Mouse (Mus musculus) CH12.LX (cell line): ENCODE data around the gene Ddx23. TPM values are rescaled to one million over a fixed set of nuclear protein-coding genes. Genes with fewer than 3 reads are reported as not detected.

Source experiments
- DNase-seq: peaks from one replicate; pipeline ENCODE4 v3.0.0-alpha.2; 2013; ENCODE audit errors: extremely low read depth
- H3K27ac ChIP-seq: 2 replicates; pipeline ENCODE4 v1.5.1; 2012; ENCODE audit warnings: low read depth, mild to moderate bottlenecking, control low read depth, moderate library complexity; ENCODE audit not compliant: insufficient read depth
- H3K27me3 ChIP-seq: replicated peaks from 2 replicates; pipeline ENCODE3; 2012; ENCODE audit warnings: inconsistent platforms
- H3K36me3 ChIP-seq, 2 experiments: replicated peaks in 1 of 2; 2 replicates each; pipeline versions ENCODE3 to v1.6.1; 2012; ENCODE audit warnings: inconsistent platforms in 1 of 2, low read length in 1 of 2, mild to moderate bottlenecking in 1 of 2, mixed read lengths in 1 of 2, moderate library complexity in 1 of 2; ENCODE audit not compliant: control insufficient read depth in 1 of 2, insufficient read depth in 1 of 2
- H3K4me1 ChIP-seq, 2 experiments: 2 replicates each; pipeline ENCODE4 v1.6.1; 2012; ENCODE audit warnings: inconsistent platforms in 1 of 2, moderate library complexity in 1 of 2; ENCODE audit not compliant: insufficient read depth in 2 of 2, control insufficient read depth in 1 of 2
- H3K4me2 ChIP-seq: 2 replicates; pipeline ENCODE4 v1.6.1; 2012; ENCODE audit warnings: low read depth, mild to moderate bottlenecking, control low read depth; ENCODE audit not compliant: poor library complexity, insufficient read depth, severe bottlenecking
- H3K4me3 ChIP-seq, 3 experiments: fragments of 150-350 bp in 1 of 3; sonication (generic) in 1 of 3; replicated peaks in 1 of 3; 2 replicates each; pipeline versions ENCODE3 to v1.5.1; 2011 to 2012; ENCODE audit warnings: low read depth in 2 of 3, low read length in 2 of 3, mild to moderate bottlenecking in 2 of 3, moderate library complexity in 2 of 3, control low read depth in 1 of 3, improper control_type of control experiment in 1 of 3, inconsistent platforms in 1 of 3, mixed read lengths in 1 of 3; ENCODE audit not compliant: poor library complexity in 1 of 3
- H3K79me2 ChIP-seq: replicated peaks from 2 replicates; pipeline ENCODE4 v1.6.1; 2012; ENCODE audit warnings: mild to moderate bottlenecking, moderate library complexity; ENCODE audit not compliant: control insufficient read depth, poor library complexity, insufficient read depth, severe bottlenecking; ENCODE audit errors: extremely low read depth
- H3K9ac ChIP-seq: 2 replicates; pipeline ENCODE4 v1.6.1; 2012; ENCODE audit warnings: low read depth, mild to moderate bottlenecking, control low read depth, moderate library complexity; ENCODE audit not compliant: insufficient read depth
- H3K9me3 ChIP-seq: replicated peaks from 2 replicates; pipeline ENCODE3; 2012; ENCODE audit warnings: low read length, inconsistent platforms, mixed read lengths
- BHLHE40 ChIP-seq: IDR thresholded peaks from 2 replicates; pipeline ENCODE4 v1.6.1; 2011; ENCODE audit warnings: mild to moderate bottlenecking, low read depth, low read length, improper control_type of control experiment
- CHD1 ChIP-seq: IDR thresholded peaks from 2 replicates; pipeline ENCODE4 v1.6.1; 2012; ENCODE audit warnings: low read depth, low read length, improper control_type of control experiment, inconsistent platforms
- CHD2 ChIP-seq: IDR thresholded peaks from 2 replicates; pipeline ENCODE4 v1.6.1; 2011; ENCODE audit warnings: low read length, improper control_type of control experiment
- CTCF ChIP-seq, 2 experiments: IDR thresholded peaks in 1 of 2; conservative IDR thresholded peaks in 1 of 2; 2 replicates each; pipeline ENCODE4 v1.5.1; 2011 to 2012; ENCODE audit warnings: low read depth in 2 of 2, low read length in 2 of 2, improper control_type of control experiment in 1 of 2, inconsistent platforms in 1 of 2, mild to moderate bottlenecking in 1 of 2, moderate library complexity in 1 of 2
- E2F4 ChIP-seq: IDR thresholded peaks from 2 replicates; pipeline ENCODE4 v1.6.1; 2011; ENCODE audit warnings: low read depth, low read length, improper control_type of control experiment; ENCODE audit not compliant: insufficient replicate concordance
- ELF1 ChIP-seq: IDR thresholded peaks from 2 replicates; pipeline ENCODE4 v1.6.1; 2014; ENCODE audit warnings: low read depth, mild to moderate bottlenecking, inconsistent platforms, low read length, improper control_type of control experiment
- EP300 ChIP-seq: IDR thresholded peaks from 2 replicates; pipeline ENCODE4 v1.6.1; 2011; ENCODE audit warnings: low read length, improper control_type of control experiment
- ETS1 ChIP-seq: conservative IDR thresholded peaks from 2 replicates; pipeline ENCODE4 v1.6.1; 2012; ENCODE audit warnings: low read depth, mild to moderate bottlenecking, inconsistent platforms, low read length, improper control_type of control experiment, moderate library complexity
- GABPA ChIP-seq: IDR thresholded peaks from 2 replicates; pipeline ENCODE4 v1.6.1; 2012; ENCODE audit warnings: low read depth, low read length, improper control_type of control experiment, inconsistent platforms; ENCODE audit not compliant: insufficient replicate concordance
- HCFC1 ChIP-seq: IDR thresholded peaks from 2 replicates; pipeline ENCODE4 v1.6.1; 2012; ENCODE audit warnings: low read depth, mild to moderate bottlenecking, inconsistent platforms, low read length, improper control_type of control experiment
- IRF4 ChIP-seq: IDR thresholded peaks from 2 replicates; pipeline ENCODE4 v1.6.1; 2014; ENCODE audit warnings: low read depth, mild to moderate bottlenecking, inconsistent platforms, low read length, improper control_type of control experiment
- JUN ChIP-seq: IDR thresholded peaks from 2 replicates; pipeline ENCODE4 v1.6.1; 2011; ENCODE audit warnings: low read depth, mild to moderate bottlenecking, low read length, improper control_type of control experiment, moderate library complexity; ENCODE audit not compliant: insufficient read depth
- JUND ChIP-seq: conservative IDR thresholded peaks from 2 replicates; pipeline ENCODE4 v1.6.1; 2011; ENCODE audit warnings: low read depth, low read length, improper control_type of control experiment
- KAT2A ChIP-seq: IDR thresholded peaks from 2 replicates; pipeline ENCODE4 v1.6.1; 2012; ENCODE audit warnings: low read length, improper control_type of control experiment, inconsistent platforms; ENCODE audit not compliant: insufficient replicate concordance
- MAFK ChIP-seq: IDR thresholded peaks from 2 replicates; pipeline ENCODE4 v1.6.1; 2011; ENCODE audit warnings: low read length, improper control_type of control experiment; ENCODE audit not compliant: insufficient replicate concordance
- MAX ChIP-seq: IDR thresholded peaks from 2 replicates; pipeline ENCODE4 v1.6.1; 2011; ENCODE audit warnings: low read length, improper control_type of control experiment
- MAZ ChIP-seq: IDR thresholded peaks from 2 replicates; pipeline ENCODE4 v1.6.1; 2012; ENCODE audit warnings: low read depth, mild to moderate bottlenecking, inconsistent platforms, low read length, improper control_type of control experiment, moderate library complexity
- MEF2A ChIP-seq: IDR thresholded peaks from 2 replicates; pipeline ENCODE4 v1.6.1; 2014; ENCODE audit warnings: low read depth, mild to moderate bottlenecking, inconsistent platforms, low read length, improper control_type of control experiment, borderline replicate concordance
- MXI1 ChIP-seq: IDR thresholded peaks from 2 replicates; pipeline ENCODE4 v1.6.1; 2011; ENCODE audit warnings: mild to moderate bottlenecking, low read depth, low read length, improper control_type of control experiment
- MYC ChIP-seq: IDR thresholded peaks from 2 replicates; pipeline ENCODE4 v1.6.1; 2011; ENCODE audit warnings: low read depth, mild to moderate bottlenecking, improper control_type of control experiment, low read length
- NELFE ChIP-seq: IDR thresholded peaks from 2 replicates; pipeline ENCODE4 v1.6.1; 2011; ENCODE audit warnings: low read depth, low read length, improper control_type of control experiment
- NRF1 ChIP-seq: IDR thresholded peaks from 2 replicates; pipeline ENCODE4 v1.6.1; 2014; ENCODE audit warnings: low read depth, mild to moderate bottlenecking, inconsistent platforms, low read length, improper control_type of control experiment, moderate library complexity
- PAX5 ChIP-seq: IDR thresholded peaks from 2 replicates; pipeline ENCODE4 v1.6.1; 2012; ENCODE audit warnings: low read length, inconsistent platforms, mixed read lengths
- POLR2A ChIP-seq: IDR thresholded peaks from 2 replicates; pipeline ENCODE4 v1.6.1; 2011; ENCODE audit warnings: low read depth, mild to moderate bottlenecking, improper control_type of control experiment, low read length
- POLR2AphosphoS2 ChIP-seq: IDR thresholded peaks from 2 replicates; pipeline ENCODE4 v1.6.1; 2011; ENCODE audit warnings: low read depth, low read length, improper control_type of control experiment
- RAD21 ChIP-seq: IDR thresholded peaks from 2 replicates; pipeline ENCODE4 v1.6.1; 2011; ENCODE audit warnings: low read depth, mild to moderate bottlenecking, low read length, improper control_type of control experiment, moderate library complexity
- RCOR1 ChIP-seq: conservative IDR thresholded peaks from 2 replicates; pipeline ENCODE4 v1.6.1; 2012; ENCODE audit warnings: low read depth, mild to moderate bottlenecking, inconsistent platforms, low read length, improper control_type of control experiment
- SIN3A ChIP-seq: IDR thresholded peaks from 2 replicates; pipeline ENCODE4 v1.6.1; 2012; ENCODE audit warnings: low read length, improper control_type of control experiment, inconsistent platforms
- SMC3 ChIP-seq: IDR thresholded peaks from 2 replicates; pipeline ENCODE4 v1.6.1; 2011; ENCODE audit warnings: low read depth, low read length, improper control_type of control experiment
- TBP ChIP-seq: conservative IDR thresholded peaks from 2 replicates; pipeline ENCODE4 v1.6.1; 2011; ENCODE audit warnings: low read depth, low read length, improper control_type of control experiment
- TCF12 ChIP-seq: IDR thresholded peaks from 2 replicates; pipeline ENCODE4 v1.6.1; 2014; ENCODE audit warnings: low read depth, mild to moderate bottlenecking, inconsistent platforms, low read length, improper control_type of control experiment
- UBTF ChIP-seq: IDR thresholded peaks from 2 replicates; pipeline ENCODE4 v1.6.1; 2012; ENCODE audit warnings: low read depth, mild to moderate bottlenecking, inconsistent platforms, low read length, improper control_type of control experiment, moderate library complexity
- USF1 ChIP-seq: IDR thresholded peaks from 2 replicates; pipeline ENCODE4 v1.6.1; 2014; ENCODE audit warnings: low read depth, mild to moderate bottlenecking, inconsistent platforms, low read length, improper control_type of control experiment
- USF2 ChIP-seq: conservative IDR thresholded peaks from 2 replicates; pipeline ENCODE4 v1.6.1; 2011; ENCODE audit warnings: low read depth, low read length, improper control_type of control experiment
- ZC3H11A ChIP-seq: IDR thresholded peaks from 2 replicates; pipeline ENCODE4 v1.6.1; 2012; ENCODE audit warnings: low read depth, mild to moderate bottlenecking, inconsistent platforms, low read length, improper control_type of control experiment
- ZKSCAN1 ChIP-seq: IDR thresholded peaks from 2 replicates; pipeline ENCODE4 v1.6.1; 2012; ENCODE audit warnings: low read depth, inconsistent platforms, low read length, improper control_type of control experiment, borderline replicate concordance
- ZMIZ1 ChIP-seq: IDR thresholded peaks from 2 replicates; pipeline ENCODE4 v1.6.1; 2012; ENCODE audit warnings: low read depth, mild to moderate bottlenecking, inconsistent platforms, low read length, improper control_type of control experiment
- ZNF384 ChIP-seq: IDR thresholded peaks from 2 replicates; pipeline ENCODE4 v1.6.1; 2012; ENCODE audit warnings: low read depth, low read length, improper control_type of control experiment, inconsistent platforms
- dilution Hi-C: fragments of 300-500 bp; cut with MboI; formaldehyde crosslinking; loops from 2 replicates; pipeline ENCODE4 v1.14.3; 2020; ENCODE audit warnings: low sequenced_read_pairs; ENCODE audit not compliant: extremely low pct_unique_long_range_greater_than_20kb, extremely low pct_ligation_motif_present
- in situ Hi-C: fragments of 300-500 bp; cut with MboI; formaldehyde crosslinking; loops from 3 replicates; pipeline ENCODE4 v1.14.3; 2019; ENCODE audit warnings: low sequenced_read_pairs, low pct_ligation_motif_present, low pct_unique_long_range_greater_than_20kb, mixed read lengths
- polyA plus RNA-seq: library from polyadenylated mRNA; unstranded; fragments of >175 nt; gene quantifications from 2 replicates; pipeline ENCODE4 v1.2.1, GENCODE M21; 2012; ENCODE audit warnings: low read depth; ENCODE audit not compliant: insufficient read length
- total RNA-seq, 2 experiments: library from RNA; depleted of rRNA; stranded (reverse); fragments of 300-350 nt in 1 of 2; fragments of >200 nt in 1 of 2; gene quantifications; 2 replicates each; pipeline ENCODE4 v1.2.3; 2012 to 2014

The Ddx23 gene
- total and polyA plus RNA-seq, 3 experiments = 58.5 to 148 (median 103) TPM

DNA sequence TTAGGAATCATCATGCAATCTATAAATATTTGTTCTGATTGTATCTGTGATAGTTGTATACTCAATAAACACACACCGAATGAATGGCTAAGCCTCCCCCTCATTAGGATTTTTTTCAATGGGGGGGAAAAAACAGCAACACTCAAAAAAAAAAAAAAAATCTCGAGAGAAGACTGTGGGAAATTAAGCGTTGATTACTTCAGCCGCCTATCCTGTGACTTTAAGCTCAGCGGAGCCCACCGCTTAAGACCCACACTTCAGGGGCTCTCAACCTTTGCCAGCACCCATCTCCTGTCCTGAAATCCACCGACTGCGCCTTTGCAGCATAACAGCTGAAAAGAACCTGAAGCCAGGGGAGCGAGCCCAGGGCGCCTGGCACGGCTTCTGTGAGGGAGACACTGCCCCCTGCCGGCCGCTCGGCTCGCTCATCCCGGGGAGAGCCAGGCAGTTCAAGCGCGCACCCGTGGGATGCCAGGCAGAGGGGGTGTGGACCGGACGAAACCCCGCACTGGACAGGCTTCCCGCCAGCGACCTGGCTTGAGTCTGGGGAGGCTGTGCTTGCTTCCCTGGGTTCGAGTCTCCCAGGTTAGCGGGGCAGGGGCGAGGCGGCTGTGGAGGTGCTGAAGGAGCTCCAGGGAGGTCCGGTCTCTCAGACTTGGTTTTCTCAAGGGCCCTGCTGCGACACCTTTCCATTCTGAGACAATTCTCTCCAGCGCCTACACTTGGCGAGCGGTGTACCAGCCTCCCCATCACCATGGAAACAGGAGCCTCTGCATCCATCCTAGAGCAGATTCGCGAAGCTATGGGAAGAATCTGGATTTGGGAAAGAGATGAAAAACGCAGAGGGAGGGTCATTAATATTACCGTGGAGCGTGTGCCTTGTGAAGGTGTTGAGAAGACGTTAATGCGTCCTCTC, 36.8 kb upstream of the Ddx23 start:
- H3K4me2 ChIP-seq = peak overlapping the region; percentile 84
- H3K27me3 ChIP-seq = peaks cover 76% of the 10 kb centered on the region
- H3K4me3 ChIP-seq = no peak overlapping the region
- H3K79me2 ChIP-seq = no peaks in the 10 kb centered on the region
- dilution Hi-C loops (no loop called here), in situ Hi-C loops (no loop called here)
- H3K9ac ChIP-seq = no peak overlapping the region
- peak; percentile 85 for DNase-seq
- H3K4me1 ChIP-seq = peaks cover 4 to 12% of the 10 kb centered on the region in 2 experiments; a peak in 3 of 4 replicates
- no peak overlapping the region for H3K27ac ChIP-seq
- peaks cover 2% of the 10 kb centered on the region for H3K9me3 ChIP-seq
- TF ChIP-seq JUN (no peak), E2F4 (no peak), GABPA (no peak), POLR2AphosphoS2 (no peak), NELFE (0 out of 2 replicates have a peak, but pooled peaks have one; percentile 31), MEF2A (peak; percentile 36; the same call in 1 of the 2 replicates), SMC3 (peak; percentile 93), UBTF (0 out of 2 replicates have a peak, but pooled peaks have one; percentile 63), MAZ (no peak), RAD21 (peak; percentile 72), CHD2 (no peak), USF2 (no peak), CTCF (conservative IDR thresholded peaks at IDR 0.05 in 1 of 2, IDR thresholded peaks at IDR 0.05 in 1 of 2; ENCODE audit: low read depth in 2 of 2, low read length in 2 of 2) (peak; percentile 43 to 94; a peak in 3 of 4 replicates), NRF1 (no peak), ELF1 (no peak), HCFC1 (no peak), MYC (no peak), MAX (no peak), ZNF384 (peak; percentile 77), SIN3A (peak; percentile 54; the same call in 1 of the 2 replicates), EP300 (no peak), TCF12 (peak; percentile 27; the same call in 1 of the 2 replicates), ZKSCAN1 (no peak), USF1 (no peak), MAFK (no peak), ETS1 (no peak), TBP (no peak), IRF4 (no peak), KAT2A (no peak), BHLHE40 (0 out of 2 replicates have a peak, but pooled peaks have one; percentile 24), POLR2A (no peak), PAX5 (no peak), CHD1 (no peak), MXI1 (peak; percentile 39; the same call in 1 of the 2 replicates), JUND (no peak), ZC3H11A (peak; percentile 25; the same call in 1 of the 2 replicates), ZMIZ1 (no peak), RCOR1 (no peak)
- H3K36me3 ChIP-seq = no peaks in the 10 kb centered on the region
